Mouse (Mus musculus) bone marrow macrophage, adult 2 months (primary cell): ENCODE results near the gene Itgb1bp1. TPM values are rescaled to one million over a fixed set of nuclear protein-coding genes. Genes with fewer than 3 reads are reported as not detected.

Source experiments
- H3K27ac ChIP-seq: 2 replicates; pipeline ENCODE4 v1.5.1; 2012; ENCODE audit warnings: low read depth, low read length; ENCODE audit not compliant: insufficient read depth
- H3K4me1 ChIP-seq: 2 replicates; pipeline ENCODE4 v1.6.1; 2012; ENCODE audit warnings: low read length; ENCODE audit not compliant: control insufficient read depth, insufficient read depth
- H3K4me3 ChIP-seq: 2 replicates; pipeline ENCODE4 v1.5.1; 2012; ENCODE audit warnings: mild to moderate bottlenecking, low read length, moderate library complexity; ENCODE audit not compliant: insufficient read depth
- CTCF ChIP-seq: IDR thresholded peaks from 2 replicates; pipeline ENCODE4 v1.5.1; 2012; ENCODE audit warnings: low read depth, mild to moderate bottlenecking, low read length, moderate library complexity
- POLR2A ChIP-seq: IDR thresholded peaks from 2 replicates; pipeline ENCODE4 v1.6.1; 2012; ENCODE audit warnings: mild to moderate bottlenecking, low read depth, low read length, borderline replicate concordance
- polyA plus RNA-seq: library from polyadenylated mRNA; stranded (reverse); fragments of >200 nt; gene quantifications from 2 replicates; pipeline ENCODE4 v1.2.4, GENCODE M21; 2012; ENCODE audit not compliant: missing spikeins, insufficient read depth, insufficient read length

Itgb1bp1 gene
- polyA plus RNA-seq, 1 experiment: 39.4 TPM

- Histone ChIP-seq H3K27ac (no peak overlapping the region), H3K4me1 (no peaks in the 10 kb centered on the region), H3K4me3 (no peak overlapping the region)
- no peak for TF ChIP-seq POLR2A
- no peak for TF ChIP-seq CTCF
These were observed 16.3 kb upstream of the Itgb1bp1 start for GRCm38 (mm10) chr12:21302361-21302783.

GRCm38 (mm10) chr12:21301932-21302331 lies 15.8 kb upstream of the Itgb1bp1 start:
- TF ChIP-seq POLR2A: no peak
- TF ChIP-seq CTCF: no peak

GRCm38 (mm10) chr12:21301324-21301723 lies 15.2 kb upstream of the Itgb1bp1 start:
- TF ChIP-seq CTCF (no peak), POLR2A (no peak)
- H3K27ac ChIP-seq: no peak overlapping the region
- H3K4me3 ChIP-seq: no peak overlapping the region
- no peaks in the 10 kb centered on the region for H3K4me1 ChIP-seq

More at GRCm38 (mm10) chr12:21301932-21302331, 15.8 kb upstream of the Itgb1bp1 start:
- H3K4me1 ChIP-seq: no peaks in the 10 kb centered on the region
- H3K4me3 ChIP-seq: no peak overlapping the region
- no peak overlapping the region for H3K27ac ChIP-seq

GRCm38 (mm10) chr12:21298856-21299255 lies 12.8 kb upstream of the Itgb1bp1 start:
- no peaks in the 10 kb centered on the region for H3K4me1 ChIP-seq
- no peak overlapping the region for H3K4me3 ChIP-seq
- no peak for TF ChIP-seq POLR2A
- TF ChIP-seq CTCF: no peak
- no peak overlapping the region for H3K27ac ChIP-seq

GRCm38 (mm10) chr12:21289651-21290050 lies 3.6 kb upstream of the Itgb1bp1 start:
- Histone ChIP-seq H3K4me1 (peaks cover 19% of the 10 kb centered on the region), H3K4me3 (no peak overlapping the region), H3K27ac (no peak overlapping the region)
- no peak for TF ChIP-seq POLR2A

- peaks cover 19% of the 10 kb centered on the region for H3K4me1 ChIP-seq
- H3K27ac ChIP-seq: no peak overlapping the region
- TF ChIP-seq CTCF: no peak
- no peak for TF ChIP-seq POLR2A
- no peak overlapping the region for H3K4me3 ChIP-seq
These were observed 2.8 kb upstream of the Itgb1bp1 start for GRCm38 (mm10) chr12:21288716-21289395.

- Histone ChIP-seq H3K4me3 (peak overlapping the region; percentile 95), H3K4me1 (peaks cover 19% of the 10 kb centered on the region), H3K27ac (peak overlapping the region; percentile 95)
- TF ChIP-seq CTCF (no peak), POLR2A (no peak)
These were observed 897 bp upstream of the Itgb1bp1 start for GRCm38 (mm10) chr12:21286712-21287650.

- no peak for TF ChIP-seq CTCF
- no peak for TF ChIP-seq POLR2A
- Histone ChIP-seq H3K27ac (peak overlapping the region; percentile 63), H3K4me1 (peaks cover 21% of the 10 kb centered on the region)
These were observed 409 bp downstream of the Itgb1bp1 start for GRCm38 (mm10) chr12:21285508-21286242.

GRCm38 (mm10) chr12:21284761-21285441 lies 1.2 kb downstream of the Itgb1bp1 start, which contains the start of gene Cpsf3:
TSS of gene Cpsf3 (plus strand) at chr12:21285391.
- Histone ChIP-seq H3K27ac (peak within 1 kb of the TSS; percentile 95), H3K4me3 (peak within 1 kb of the TSS; percentile 95), H3K4me1 (peaks cover 21% of the 10 kb centered on the region)
- TF ChIP-seq CTCF: no peak
- TF ChIP-seq POLR2A: no peak

More at GRCm38 (mm10) chr12:21285508-21286242, 409 bp downstream of the Itgb1bp1 start:
- H3K4me3 ChIP-seq: peak overlapping the region; percentile 94
